Mouse (Mus musculus) layer of hippocampus, postnatal 36 days (tissue): ENCODE results near the gene Mybphl. TPM values are rescaled to one million over a fixed set of nuclear protein-coding genes. Genes with fewer than 3 reads are reported as not detected.

Source experiments
- DNase-seq, 2 experiments: peaks; one replicate each; pipeline ENCODE4 v3.0.0; 2022
- total RNA-seq, 2 experiments: library from RNA; stranded (reverse); gene quantifications; 2 replicates each; pipeline ENCODE4 v1.2.3; 2021

The Mybphl gene
- total RNA-seq, 2 experiments from 2014 or later, result 1.8 to 1.9 TPM

- DNase-seq, result no peak
Measured at GRCm38 (mm10) chr3:108372691-108373090, 8.0 kb downstream of the Mybphl start.

GRCm38 (mm10) chr3:108378875-108379663 lies 14.4 kb downstream of the Mybphl start:
- DNase-seq, result no peak

- no peak for DNase-seq
Measured at GRCm38 (mm10) chr3:108380695-108381094, 16.0 kb downstream of the Mybphl start.

- DNase-seq, result no peak
Measured at GRCm38 (mm10) chr3:108381945-108382875, 17.5 kb downstream of the Mybphl start.

- peak; percentile 86 to 87 for DNase-seq
Measured at GRCm38 (mm10) chr3:108383485-108384354, 19.0 kb downstream of the Mybphl start, which contains the start of gene Psrc1. Gene Psrc1, plus strand, starts transcription at chr3:108383839.

- no peak for DNase-seq
Measured at GRCm38 (mm10) chr3:108384425-108384824, 19.7 kb downstream of the Mybphl start.

- peak; percentile 53 to 68 for DNase-seq
Measured at GRCm38 (mm10) chr3:108386186-108386585, 21.5 kb downstream of the Mybphl start.

- peak; percentile 94 to 96 for DNase-seq
Measured at GRCm38 (mm10) chr3:108389111-108389545, 24.4 kb downstream of the Mybphl start.

- DNase-seq, result no peak
Measured at GRCm38 (mm10) chr3:108392299-108392698, 27.6 kb downstream of the Mybphl start.

- no peak for DNase-seq
Measured at GRCm38 (mm10) chr3:108392793-108393192, 28.1 kb downstream of the Mybphl start.

- no peak for DNase-seq
Measured at GRCm38 (mm10) chr3:108398281-108398680, 33.6 kb downstream of the Mybphl start.

- DNase-seq, result no peak
Measured at GRCm38 (mm10) chr3:108400442-108400841, 35.7 kb downstream of the Mybphl start.

GRCm38 (mm10) chr3:108401692-108402527 lies 37.2 kb downstream of the Mybphl start:
- DNase-seq, result peak; percentile 81 to 84

- no peak for DNase-seq
Measured at GRCm38 (mm10) chr3:108402528-108402920, 37.8 kb downstream of the Mybphl start.

GRCm38 (mm10) chr3:108405536-108406305 lies 41.0 kb downstream of the Mybphl start:
- DNase-seq, result peak; percentile 73 to 78

GRCm38 (mm10) chr3:108406306-108406885 lies 41.7 kb downstream of the Mybphl start:
- DNase-seq, result peak in 1 of 2 experiments; percentile 47

- DNase-seq, result no peak
Measured at GRCm38 (mm10) chr3:108408517-108409008, 43.9 kb downstream of the Mybphl start.

- DNase-seq, result no peak
Measured at GRCm38 (mm10) chr3:108409656-108410358, 45.1 kb downstream of the Mybphl start.

GRCm38 (mm10) chr3:108410359-108410714 lies 45.6 kb downstream of the Mybphl start:
- no peak for DNase-seq
